Mouse (Mus musculus): ENCODE results near the gene Gm3411. TPM values are rescaled to one million over a fixed set of nuclear protein-coding genes. Genes with fewer than 3 reads are reported as not detected.
"Not testable (repeated sequence)": the region's sequence is repeated elsewhere in the genome, so short reads cannot be mapped to it uniquely, and the experiment has no call there.

The Gm3411 gene
- polyA plus RNA-seq (2015; fragmentation: Nextera tagmentation; extraction: Ambion mirVana) = 0.67 and 0.79 TPM in 2 replicates

GRCm38 (mm10) chr14:6286931-6287715 is at the start of gene Gm3411:
Gene Gm3411 (minus strand): TSS chr14:6287250.
- WGBS = 4% methylated on average over 50 of the region's 57 CpGs
- H3K27me3 ChIP-seq (ENCODE audit: insufficient read depth, low read length); H3K9ac ChIP-seq (ENCODE audit: low read depth, low read length): not testable (repeated sequence)

GRCm38 (mm10) chr14:6304743-6305142 is 17.7 kb upstream of the Gm3411 start, which contains the start of gene Gm21103:
Gene Gm21103 (minus strand): TSS chr14:6304843.
- not testable (repeated sequence) for H3K4me1 ChIP-seq (replicated peaks; ENCODE audit: insufficient read depth, low read length); H3K4me2 ChIP-seq (ENCODE audit: low read length); H3K9ac ChIP-seq (ENCODE audit: low read depth, low read length); ATAC-seq (replicated peaks; ENCODE audit: low FRiP score, low read depth); H3K4me3 ChIP-seq (replicated peaks; ENCODE audit: low read depth, low read length); H3K27ac ChIP-seq; H3K36me3 ChIP-seq (ENCODE audit: insufficient read depth, low read length); DNase-seq (ENCODE audit: low spot score); H3K9me3 ChIP-seq (replicated peaks; ENCODE audit: low read length); H3K27me3 ChIP-seq (ENCODE audit: insufficient read depth, low read length)
- WGBS = 73% methylated on average over 2 of the region's 2 CpGs

More at GRCm38 (mm10) chr14:6286931-6287715, at the start of gene Gm3411:
- H3K9me3 ChIP-seq (replicated peaks; ENCODE audit: low read length); H3K27ac ChIP-seq; ATAC-seq (replicated peaks; ENCODE audit: low FRiP score, low read depth); H3K36me3 ChIP-seq (ENCODE audit: insufficient read depth, low read length); H3K4me1 ChIP-seq (replicated peaks; ENCODE audit: insufficient read depth, low read length): not testable (repeated sequence)
- Histone ChIP-seq H3K4me3 (replicated peaks; ENCODE audit: low read depth, low read length) (peak within 1 kb of the TSS; percentile 32), H3K4me2 (ENCODE audit: low read length) (peak within 1 kb of the TSS; percentile 58)
- peak; percentile 51 for DNase-seq (ENCODE audit: low spot score)

DNA sequence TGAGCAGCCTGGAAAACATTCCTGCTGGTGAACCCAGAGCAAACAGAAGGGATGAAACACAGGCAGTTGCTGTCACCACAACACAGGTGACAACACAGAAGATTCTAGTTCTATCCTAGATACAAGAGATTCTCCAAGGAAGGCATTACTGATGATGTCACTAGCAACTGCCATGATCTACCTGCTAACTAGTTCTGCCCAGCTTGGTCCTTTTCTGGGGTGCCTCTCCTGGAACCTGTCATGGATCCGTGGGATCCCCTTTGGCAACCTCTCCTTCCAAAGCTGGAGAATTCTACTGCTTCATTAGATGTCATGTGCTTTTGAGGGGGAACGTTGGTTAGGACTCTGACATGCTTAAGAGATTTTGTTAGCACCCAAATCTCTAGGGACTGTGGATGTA is 67.9 kb downstream of the Gm3411 start, which contains the start of gene Gm21560:
Gm21560 (minus strand) TSS at position 101 of the 400 bp plus-strand sequence.
- not testable (repeated sequence) for H3K4me3 ChIP-seq (replicated peaks; ENCODE audit: low read depth, low read length); DNase-seq (ENCODE audit: low spot score); H3K9ac ChIP-seq (ENCODE audit: low read depth, low read length); ATAC-seq (replicated peaks; ENCODE audit: low FRiP score, low read depth); H3K27me3 ChIP-seq (ENCODE audit: insufficient read depth, low read length); H3K9me3 ChIP-seq (replicated peaks; ENCODE audit: low read length); H3K4me2 ChIP-seq (ENCODE audit: low read length); H3K36me3 ChIP-seq (ENCODE audit: insufficient read depth, low read length); H3K4me1 ChIP-seq (replicated peaks; ENCODE audit: insufficient read depth, low read length); H3K27ac ChIP-seq
- 73% methylated on average over 1 of the region's 2 CpGs for WGBS

Other genes with a start within 250 kb of the Gm3411 start
- not detected in 2 replicates for gene Gm6337, start 229.0 kb downstream of the Gm3411 start, polyA plus RNA-seq (2015; fragmentation: Nextera tagmentation; extraction: Ambion mirVana)
- gene Gm8206, start 193.3 kb downstream of the Gm3411 start, polyA plus RNA-seq (2015; fragmentation: Nextera tagmentation; extraction: Ambion mirVana) = 0.47 and 0.50 TPM in 2 replicates
- gene Gm3468, start 178.6 kb downstream of the Gm3411 start, polyA plus RNA-seq (2015; fragmentation: Nextera tagmentation; extraction: Ambion mirVana) = 0.79 and 1.1 TPM in 2 replicates
- not detected in 2 replicates for gene Gm3476, start 161.4 kb downstream of the Gm3411 start, polyA plus RNA-seq (2015; fragmentation: Nextera tagmentation; extraction: Ambion mirVana)
- gene Gm21560, start 68.0 kb downstream of the Gm3411 start, polyA plus RNA-seq (2015; fragmentation: Nextera tagmentation; extraction: Ambion mirVana) = not detected in 2 replicates
- gene Gm21103, start 17.6 kb upstream of the Gm3411 start, polyA plus RNA-seq (2015; fragmentation: Nextera tagmentation; extraction: Ambion mirVana) = not detected in 2 replicates
- not detected in 2 replicates for gene Gm3618, start 56.4 kb upstream of the Gm3411 start, polyA plus RNA-seq (2015; fragmentation: Nextera tagmentation; extraction: Ambion mirVana)
- gene Gm16440, start 103.1 kb upstream of the Gm3411 start, polyA plus RNA-seq (2015; fragmentation: Nextera tagmentation; extraction: Ambion mirVana) = not detected in 2 replicates
- gene Gm3591, start 125.2 kb upstream of the Gm3411 start, polyA plus RNA-seq (2015; fragmentation: Nextera tagmentation; extraction: Ambion mirVana) = 0.37 TPM in 1 of 2 replicates, not detected in the other
- gene Gm3594, start 157.4 kb upstream of the Gm3411 start, polyA plus RNA-seq (2015; fragmentation: Nextera tagmentation; extraction: Ambion mirVana) = not detected in 2 replicates

All from kidney, postnatal 0 days (tissue).